Mouse (Mus musculus): ENCODE measurements around the gene Cracr2b. TPM values are rescaled to one million over a fixed set of nuclear protein-coding genes. Genes with fewer than 3 reads are reported as not detected.

Gene Cracr2b
- 1 to 10 TPM; 3.7 to 8.1 TPM for total RNA-seq (2023)

GRCm38 (mm10) chr7:141460391-141461113, at the start of gene Cracr2b:
Gene Cracr2b (plus strand): TSS chr7:141461094.

GRCm38 (mm10) chr7:141413809-141414584, 46.9 kb upstream of the Cracr2b start, which contains the start of gene Gatd1:
Gene Gatd1 (minus strand): TSS chr7:141414136.

GRCm38 (mm10) chr7:141429310-141429709, 31.6 kb upstream of the Cracr2b start, which contains the start of gene Cend1:
Gene Cend1 (minus strand): TSS chr7:141429491.

DNA sequence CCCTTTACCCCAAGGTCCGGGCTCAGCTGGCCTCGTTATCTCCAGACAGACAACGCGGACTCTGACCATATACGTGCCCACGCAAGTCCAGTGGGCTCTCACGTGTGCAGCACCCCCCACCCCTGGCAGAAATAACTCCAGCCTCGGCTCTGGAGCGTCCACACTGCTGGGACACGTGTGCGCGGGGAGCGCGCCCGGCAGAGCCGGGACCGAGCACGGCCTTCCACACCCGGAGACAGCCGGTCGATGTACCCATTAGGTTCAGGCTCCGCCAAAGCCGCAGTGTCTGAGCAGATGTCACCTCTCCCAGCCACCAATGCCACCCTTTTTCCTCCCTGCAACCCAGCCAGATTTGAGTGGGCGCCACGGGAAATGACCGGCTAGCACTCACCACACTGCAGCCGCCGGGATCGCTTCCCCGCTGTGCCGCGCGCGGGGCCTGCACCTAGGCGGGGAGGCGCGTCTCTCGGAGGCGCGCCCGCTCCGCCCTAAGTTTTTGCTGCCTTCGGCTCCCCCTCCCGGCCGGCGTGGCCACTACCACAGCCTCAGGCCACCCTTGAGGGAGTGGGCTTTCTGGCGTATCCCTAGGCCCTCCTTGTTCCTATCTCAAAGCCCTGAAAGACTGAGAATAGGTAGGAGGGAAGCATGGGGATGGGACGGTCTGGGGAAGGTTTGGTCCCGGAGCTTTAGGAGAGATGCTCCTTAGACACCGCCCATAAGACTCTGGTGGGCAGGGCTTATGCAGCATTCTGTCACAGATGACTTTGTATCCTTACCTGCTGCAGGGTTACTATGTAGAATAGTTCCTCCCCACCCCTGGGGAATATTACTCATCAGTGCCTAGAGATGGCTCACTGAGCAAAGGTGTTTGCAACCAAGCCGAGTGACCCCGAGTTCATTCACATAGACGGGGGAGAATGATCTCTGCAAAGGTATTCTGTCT, 23.4 kb upstream of the Cracr2b start, which contains the start of gene Slc25a22:
Gene Slc25a22 (minus strand): TSS at position 715 of the 943 bp plus-strand sequence.

GRCm38 (mm10) chr7:141443828-141444237, 17.1 kb upstream of the Cracr2b start, which contains the start of gene Pidd1:
Gene Pidd1 (minus strand): TSS chr7:141444025.

DNA sequence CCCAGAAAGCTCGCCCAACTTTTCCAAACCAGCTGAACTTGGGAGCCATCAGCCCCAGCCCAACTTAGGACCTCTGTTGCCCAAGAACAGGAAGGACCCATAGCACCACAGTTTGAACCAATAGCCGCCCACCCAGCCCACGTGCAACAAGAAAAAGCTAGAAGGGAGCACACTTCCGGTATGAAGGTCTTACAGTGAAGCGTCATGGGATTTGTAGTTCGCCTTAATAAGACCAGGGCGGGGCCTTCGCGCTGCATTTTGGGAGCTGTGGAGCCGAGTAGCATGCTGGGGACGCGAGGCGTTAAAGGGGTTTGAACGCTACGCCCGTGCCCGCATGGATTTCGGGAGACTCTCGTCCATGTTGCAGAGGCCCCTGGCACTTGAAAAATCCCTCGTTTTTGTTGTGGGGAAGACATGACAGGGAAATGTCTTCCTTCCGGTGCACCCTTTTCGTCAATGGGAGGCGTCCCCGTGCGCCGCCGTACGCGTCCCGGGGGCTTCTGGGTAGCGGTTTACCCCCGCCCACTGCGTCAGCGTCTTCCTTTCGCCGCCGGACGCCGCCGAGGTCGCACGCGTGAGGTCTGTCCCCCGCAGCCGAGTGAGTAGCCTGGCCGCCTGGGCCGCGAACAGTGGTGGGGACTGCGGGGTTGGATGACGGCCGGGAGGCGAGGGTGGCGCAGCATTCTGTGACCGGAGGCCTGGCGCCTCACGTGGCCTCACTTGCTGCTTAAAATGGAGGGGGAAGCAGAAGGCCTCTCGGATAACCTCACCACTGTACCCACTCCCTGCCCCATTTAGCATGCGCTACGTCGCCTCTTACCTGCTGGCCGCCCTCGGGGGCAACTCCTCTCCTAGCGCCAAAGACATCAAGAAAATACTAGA, 13.5 kb upstream of the Cracr2b start, which contains the start of gene Rplp2:
Gene Rplp2 (plus strand): TSS at position 261 of the 882 bp plus-strand sequence.

DNA sequence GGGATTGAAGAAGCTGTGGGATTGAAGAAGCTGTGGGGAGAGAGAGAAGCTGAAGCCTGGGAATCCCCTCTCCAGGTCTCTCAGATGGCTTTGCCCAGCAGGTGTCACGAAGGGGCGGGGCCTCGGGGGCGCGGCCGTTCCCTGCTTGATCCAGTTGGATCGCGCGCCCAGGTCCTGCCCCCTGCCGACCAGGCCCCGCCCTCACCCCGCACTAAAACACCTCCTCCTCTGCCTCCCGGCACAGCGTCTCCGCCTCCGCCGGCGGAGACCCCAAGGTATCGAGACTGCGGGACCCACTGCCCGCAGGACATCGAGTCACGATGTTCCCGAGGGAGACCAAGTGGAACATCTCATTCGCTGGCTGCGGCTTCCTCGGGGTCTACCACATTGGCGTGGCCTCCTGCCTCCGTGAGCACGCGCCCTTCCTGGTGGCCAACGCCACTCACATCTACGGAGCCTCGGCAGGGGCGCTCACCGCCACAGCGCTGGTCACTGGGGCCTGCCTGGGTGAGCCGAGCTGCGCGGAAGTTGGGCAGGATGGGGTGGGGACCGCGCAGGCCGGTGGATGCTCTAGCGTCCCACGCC, 5.8 kb upstream of the Cracr2b start, which contains the start of gene Pnpla2:
Gene Pnpla2 (plus strand): TSS at position 232 of the 585 bp plus-strand sequence.

DNA sequence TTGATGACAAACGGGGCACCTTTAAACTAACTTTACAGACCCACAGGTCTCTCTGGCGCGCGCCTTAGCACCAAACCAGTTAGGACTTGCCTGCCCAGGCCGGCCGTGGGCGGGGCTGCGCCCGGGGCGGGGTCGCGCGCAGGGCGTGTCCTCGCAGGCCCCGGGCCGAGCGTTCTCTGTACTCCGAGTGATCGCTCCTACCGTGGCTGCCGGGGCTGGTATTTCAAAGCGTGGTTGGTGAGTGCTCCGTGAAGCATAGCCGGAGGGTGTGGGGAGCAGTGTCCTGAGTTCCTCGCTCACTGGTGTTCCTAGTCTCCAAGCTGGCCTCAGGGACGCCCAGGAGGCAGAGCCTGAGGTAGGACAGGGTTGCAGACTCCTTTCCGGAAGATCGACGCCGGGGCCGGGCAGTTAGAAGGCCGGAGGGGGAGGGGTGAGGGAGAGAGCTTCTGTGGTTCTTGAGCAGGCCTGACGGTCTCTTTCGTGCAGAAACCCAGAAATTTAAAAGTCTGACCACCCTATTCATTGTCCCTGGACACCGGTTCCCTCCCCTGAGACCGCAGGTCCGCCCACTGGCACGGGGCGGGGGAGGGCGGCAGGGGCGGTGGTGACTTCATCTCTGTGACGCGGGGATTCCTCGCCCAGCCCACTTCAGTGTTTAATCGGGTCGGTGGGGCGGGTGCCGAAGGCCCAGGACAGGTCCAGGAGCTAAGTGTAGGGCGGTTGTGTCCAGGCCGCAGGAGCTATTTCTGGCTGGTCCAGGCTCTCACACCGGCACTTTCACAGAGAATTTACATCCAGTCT, 6.5 kb downstream of the Cracr2b start, which contains the start of gene Cd151:
Gene Cd151 (plus strand): TSS at position 163 of the 801 bp plus-strand sequence.

GRCm38 (mm10) chr7:141475011-141475804, 14.3 kb downstream of the Cracr2b start, which contains the start of the genes Polr2l and Tspan4:
Gene Polr2l (minus strand): TSS chr7:141475132.
Gene Tspan4 (plus strand): TSS chr7:141475240.

Other genes with a start within 250 kb of the Cracr2b start
- not detected for gene Lmntd2, start 247.0 kb upstream of the Cracr2b start, total RNA-seq (2023)
- gene Rassf7, start 245.2 kb upstream of the Cracr2b start, total RNA-seq (2023): 1 to 10 TPM; 4.7 to 7.6 TPM
- 10 to 100 TPM; 70.9 to 73.3 TPM for gene Phrf1, start 232.3 kb upstream of the Cracr2b start, total RNA-seq (2023)
- gene Irf7, start 194.6 kb upstream of the Cracr2b start, total RNA-seq (2023): 10 to 100 TPM; 36.2 to 42.0 TPM
- gene Cdhr5, start 184.3 kb upstream of the Cracr2b start, total RNA-seq (2023): not detected
- gene Sct, start 182.0 kb upstream of the Cracr2b start, total RNA-seq (2023): not detected
- gene Drd4, start 169.1 kb upstream of the Cracr2b start, total RNA-seq (2023): not detected
- 10 to 100 TPM; 24.3 to 35.7 TPM for gene Deaf1, start 133.4 kb upstream of the Cracr2b start, total RNA-seq (2023)
- gene Tmem80, start 133.4 kb upstream of the Cracr2b start, total RNA-seq (2023): 10 to 100 TPM in 1 of 2 experiments, 1 to 10 TPM in 1; 8.5 to 11.1 TPM
- gene Eps8l2, start 122.2 kb upstream of the Cracr2b start, total RNA-seq (2023): under 1 TPM; 0.26 to 0.60 TPM
- gene Taldo1, start 68.9 kb upstream of the Cracr2b start, total RNA-seq (2023): 100 to 1,000 TPM; 644 to 676 TPM
- 10 to 100 TPM; 20.7 to 21.1 TPM for gene Gatd1, start 47.0 kb upstream of the Cracr2b start, total RNA-seq (2023)
- gene Cend1, start 31.6 kb upstream of the Cracr2b start, total RNA-seq (2023): not detected
- gene Slc25a22, start 23.2 kb upstream of the Cracr2b start, total RNA-seq (2023): 10 to 100 TPM; 13.1 to 17.9 TPM
- 10 to 100 TPM; 14.4 to 16.1 TPM for gene Pidd1, start 17.1 kb upstream of the Cracr2b start, total RNA-seq (2023)
- 100 to 1,000 TPM; 767 to 918 TPM for gene Rplp2, start 13.7 kb upstream of the Cracr2b start, total RNA-seq (2023)
- gene Pnpla2, start 5.9 kb upstream of the Cracr2b start, total RNA-seq (2023): 10 to 100 TPM; 73.0 to 87.7 TPM
- 10 to 100 TPM; 11.9 to 15.1 TPM for gene Cd151, start 6.3 kb downstream of the Cracr2b start, total RNA-seq (2023)
- gene Polr2l, start 14.0 kb downstream of the Cracr2b start, total RNA-seq (2023): 10 to 100 TPM; 12.5 to 14.0 TPM
- 1 to 10 TPM; 3.2 TPM for gene Tspan4, start 14.1 kb downstream of the Cracr2b start, total RNA-seq (2023)
- gene Chid1, start 78.8 kb downstream of the Cracr2b start, total RNA-seq (2023): 10 to 100 TPM; 20.7 to 21.3 TPM
- 10 to 100 TPM; 95.5 to 97.7 TPM for gene Ap2a2, start 101.1 kb downstream of the Cracr2b start, total RNA-seq (2023)
- gene Muc6, start 194.2 kb downstream of the Cracr2b start, total RNA-seq (2023): under 1 TPM; 0.38 to 0.42 TPM
- under 1 TPM; 0.13 to 0.46 TPM for gene Muc2, start 229.2 kb downstream of the Cracr2b start, total RNA-seq (2023)